Mouse (Mus musculus) hindbrain, embryonic 10.5 days (tissue): Measurements from ENCODE around the gene Cyp4f16. TPM values are rescaled to one million over a fixed set of nuclear protein-coding genes. Genes with fewer than 3 reads are reported as not detected.
"Not testable (repeated sequence)": the region's sequence is repeated elsewhere in the genome, so short reads cannot be mapped to it uniquely, and the experiment has no call there.

Experiments
- DNase-seq: peaks from one replicate; pipeline ENCODE4 v3.0.0-alpha.2; 2017; ENCODE audit warnings: low spot score
- H3K27ac ChIP-seq: fragments of 300-500 bp; sonication (generic); 2 replicates; pipeline ENCODE4 v1.5.1; 2016; ENCODE audit warnings: mild to moderate bottlenecking, moderate library complexity
- H3K27me3 ChIP-seq: fragments of 300-500 bp; sonication (generic); 2 replicates; pipeline ENCODE4 v1.6.1; 2016; ENCODE audit warnings: mild to moderate bottlenecking; ENCODE audit not compliant: poor library complexity, insufficient read depth, severe bottlenecking
- H3K36me3 ChIP-seq: fragments of 300-500 bp; sonication (generic); 2 replicates; pipeline ENCODE4 v1.6.1; 2016; ENCODE audit warnings: mild to moderate bottlenecking, moderate library complexity
- H3K4me1 ChIP-seq: fragments of 300-500 bp; sonication (generic); replicated peaks from 2 replicates; pipeline ENCODE4 v1.6.1; 2016; ENCODE audit warnings: mild to moderate bottlenecking
- H3K4me3 ChIP-seq: fragments of 300-500 bp; sonication (generic); 2 replicates; pipeline ENCODE4 v1.5.1; 2016; ENCODE audit warnings: mild to moderate bottlenecking, moderate library complexity
- H3K9me3 ChIP-seq: fragments of 300-500 bp; sonication (generic); 2 replicates; pipeline ENCODE4 v1.6.1; 2016; ENCODE audit warnings: mild to moderate bottlenecking, moderate library complexity
- WGBS: fragments of 180-500 bp; shearing (Covaris S2); methylation state at CpG from one replicate; pipeline ENCODE4 v1.1.7; 2016; 5-methylcytosine and 5-hydroxymethylcytosine counted together
- polyA plus RNA-seq: library from polyadenylated mRNA; unstranded; fragments of >200 nt; fragmentation: Nextera tagmentation; extraction: Ambion mirVana; gene quantifications from 2 replicates; pipeline ENCODE4 v1.2.1, GENCODE M21; 2016

Gene Cyp4f16
- polyA plus RNA-seq, 1 experiment from 2014 or later: 14.4 TPM

DNA sequence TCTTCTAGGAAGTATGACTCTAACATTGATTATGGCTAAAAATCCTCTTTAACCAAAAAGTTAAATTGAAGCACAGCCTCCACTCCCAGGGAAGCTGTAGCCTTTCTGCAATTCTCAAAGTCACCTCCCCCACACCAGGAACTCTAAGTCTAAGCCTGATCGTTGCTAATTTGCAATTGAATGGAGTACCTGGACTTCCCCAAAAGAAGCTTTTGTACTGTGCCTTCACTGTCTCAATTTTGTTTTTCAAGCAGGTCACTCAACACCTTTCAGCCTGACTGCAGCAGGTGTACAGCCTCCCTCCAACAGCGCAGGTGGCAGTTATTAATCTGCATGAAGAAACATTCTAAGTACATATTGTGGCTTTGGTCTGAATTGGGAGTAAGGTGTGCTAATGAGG lies 26.9 kb downstream of the Cyp4f16 start:
- not testable (repeated sequence) for H3K4me3 ChIP-seq, H3K27me3 ChIP-seq, H3K4me1 ChIP-seq, H3K36me3 ChIP-seq, H3K27ac ChIP-seq, DNase-seq
- WGBS: 83% methylated on average over 2 of the region's 2 CpGs
- H3K9me3 ChIP-seq: peaks cover 23% of the 10 kb centered on the region

DNA sequence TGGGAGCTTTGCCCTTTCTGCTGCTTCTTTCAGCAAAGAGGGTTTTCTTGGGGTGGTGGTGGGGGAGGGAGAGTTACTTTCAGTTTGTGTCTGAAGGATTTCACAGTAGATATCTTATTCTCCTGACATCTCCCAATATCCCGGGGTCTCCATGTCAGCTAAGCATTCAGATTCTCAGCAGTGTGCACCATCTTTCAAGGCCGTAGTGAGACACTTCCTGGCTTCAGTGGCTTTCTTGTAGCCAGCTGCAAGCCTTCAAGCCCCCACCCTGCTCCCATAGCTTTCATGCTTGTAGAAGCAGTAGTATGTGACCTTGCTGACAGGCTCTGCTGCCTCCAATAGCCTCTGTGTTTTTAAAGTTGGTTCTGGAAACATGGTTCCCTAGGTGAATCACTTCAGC lies 36.9 kb downstream of the Cyp4f16 start:
- WGBS: 72% methylated on average over 2 of the region's 2 CpGs
- not testable (repeated sequence) for H3K27me3 ChIP-seq, H3K4me3 ChIP-seq, H3K9me3 ChIP-seq, DNase-seq, H3K36me3 ChIP-seq, H3K27ac ChIP-seq, H3K4me1 ChIP-seq

DNA sequence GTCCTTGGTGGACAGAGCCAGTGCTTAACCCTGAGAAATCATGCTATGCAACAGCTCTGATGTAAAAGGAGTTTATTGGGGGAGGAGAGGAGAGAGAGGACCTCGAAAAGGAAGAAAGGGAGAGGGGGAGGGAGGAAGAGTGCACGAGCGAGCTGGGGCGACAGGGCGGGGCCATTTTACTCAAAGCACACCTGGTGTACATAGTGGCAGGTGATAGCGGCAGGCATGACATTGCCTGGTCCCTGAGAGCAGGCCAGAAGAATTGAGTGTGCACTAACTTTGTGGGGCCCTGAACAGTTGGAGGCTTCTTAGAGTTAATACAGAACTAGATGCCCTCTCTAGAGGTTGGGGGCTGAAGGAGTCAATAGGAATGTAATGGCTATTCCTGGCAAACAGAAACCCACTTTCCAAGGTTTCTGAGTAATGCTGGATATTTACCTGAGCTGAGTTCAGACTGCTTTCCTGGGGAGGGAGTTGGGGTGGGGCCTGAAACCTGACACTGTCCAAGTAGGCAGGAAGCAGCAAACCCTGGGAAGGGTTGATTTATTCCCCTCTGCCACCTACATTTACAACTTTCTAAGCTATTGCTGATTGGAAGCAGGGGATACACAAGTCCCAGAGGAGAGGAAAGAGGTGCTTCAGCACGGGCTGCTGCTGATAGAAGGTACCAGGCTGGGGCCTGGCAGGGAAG lies 41.3 kb downstream of the Cyp4f16 start:
- Histone ChIP-seq H3K9me3 (peaks cover 11% of the 10 kb centered on the region; the same call in 1 of the 2 replicates), H3K4me3 (no peak overlapping the region), H3K36me3 (no peaks in the 10 kb centered on the region), H3K27me3 (no peaks in the 10 kb centered on the region), H3K27ac (no peak overlapping the region), H3K4me1 (no peaks in the 10 kb centered on the region)
- DNase-seq: no peak
- WGBS: 66% methylated on average over 7 of the region's 7 CpGs

DNA sequence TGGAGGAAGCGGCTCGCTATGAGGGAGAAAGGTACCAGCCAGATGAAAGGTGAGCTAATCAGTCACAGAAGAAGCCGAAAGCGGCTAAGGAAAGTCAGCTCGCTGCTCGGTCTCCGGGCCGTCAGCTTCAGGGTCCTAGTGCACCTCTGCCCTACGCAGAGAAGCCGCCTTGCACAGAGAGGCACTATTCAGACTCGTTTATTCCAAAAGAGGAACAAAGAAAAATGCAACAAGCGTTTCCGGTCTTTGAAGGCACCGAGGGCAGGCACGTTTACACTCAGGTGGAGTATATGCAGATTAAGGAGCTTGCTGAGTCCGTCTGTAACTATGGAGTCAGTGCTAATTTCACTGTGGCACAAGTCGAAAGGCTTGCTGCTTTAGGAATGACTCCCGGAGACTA lies 60.1 kb downstream of the Cyp4f16 start:
- Histone ChIP-seq H3K4me1 (no peaks in the 10 kb centered on the region), H3K4me3 (no peak overlapping the region), H3K27me3 (no peaks in the 10 kb centered on the region), H3K27ac (no peak overlapping the region), H3K36me3 (no peaks in the 10 kb centered on the region), H3K9me3 (peaks cover 34% of the 10 kb centered on the region)
- DNase-seq: no peak
- WGBS: 88% methylated on average over 18 of the region's 18 CpGs

Other genes starting within 250 kb of the Cyp4f16 start
- gene Akap8, start 215.3 kb upstream of the Cyp4f16 start, polyA plus RNA-seq: 114 and 133 TPM in 2 replicates
- 101 and 112 TPM in 2 replicates for gene Akap8l, start 186.0 kb upstream of the Cyp4f16 start, polyA plus RNA-seq
- 25.1 and 34.7 TPM in 2 replicates for gene Wiz, start 147.1 kb upstream of the Cyp4f16 start, polyA plus RNA-seq
- 0.75 and 1.0 TPM in 2 replicates for gene Rasal3, start 133.0 kb upstream of the Cyp4f16 start, polyA plus RNA-seq
- gene Pglyrp2, start 112.4 kb upstream of the Cyp4f16 start, polyA plus RNA-seq: not detected in 2 replicates
- 0.52 and 0.54 TPM in 2 replicates for gene Cyp4f39, start 83.8 kb upstream of the Cyp4f16 start, polyA plus RNA-seq
- 8.0 and 8.9 TPM in 2 replicates for gene Cyp4f17, start 30.5 kb upstream of the Cyp4f16 start, polyA plus RNA-seq
- not detected in 2 replicates for gene Cyp4f37, start 84.8 kb downstream of the Cyp4f16 start, polyA plus RNA-seq
- not detected in 2 replicates for gene Cyp4f40, start 122.3 kb downstream of the Cyp4f16 start, polyA plus RNA-seq
- gene Cyp4f15, start 149.1 kb downstream of the Cyp4f16 start, polyA plus RNA-seq: 2.3 and 3.8 TPM in 2 replicates